Mouse (Mus musculus): ENCODE measurements around the gene Zfp219.

The Zfp219 gene

GRCm38 (mm10) chr14:52018248-52019050 is 2.1 kb downstream of the Zfp219 start:
- no peak for DNase-seq (ENCODE audit: low spot score)

- no peak for DNase-seq (ENCODE audit: low spot score)
Measured at GRCm38 (mm10) chr14:52017662-52018061, 2.9 kb downstream of the Zfp219 start.

GRCm38 (mm10) chr14:52016625-52017405 is 3.7 kb downstream of the Zfp219 start:
- no peak for DNase-seq (ENCODE audit: low spot score)

GRCm38 (mm10) chr14:52015445-52016100 is 5.0 kb downstream of the Zfp219 start, which contains the start of gene Tmem253:
Gene Tmem253 (plus strand): TSS chr14:52015658.
- DNase-seq (ENCODE audit: low spot score), result no peak

GRCm38 (mm10) chr14:52014761-52015311 is 5.7 kb downstream of the Zfp219 start:
- DNase-seq (ENCODE audit: low spot score), result no peak

DNA sequence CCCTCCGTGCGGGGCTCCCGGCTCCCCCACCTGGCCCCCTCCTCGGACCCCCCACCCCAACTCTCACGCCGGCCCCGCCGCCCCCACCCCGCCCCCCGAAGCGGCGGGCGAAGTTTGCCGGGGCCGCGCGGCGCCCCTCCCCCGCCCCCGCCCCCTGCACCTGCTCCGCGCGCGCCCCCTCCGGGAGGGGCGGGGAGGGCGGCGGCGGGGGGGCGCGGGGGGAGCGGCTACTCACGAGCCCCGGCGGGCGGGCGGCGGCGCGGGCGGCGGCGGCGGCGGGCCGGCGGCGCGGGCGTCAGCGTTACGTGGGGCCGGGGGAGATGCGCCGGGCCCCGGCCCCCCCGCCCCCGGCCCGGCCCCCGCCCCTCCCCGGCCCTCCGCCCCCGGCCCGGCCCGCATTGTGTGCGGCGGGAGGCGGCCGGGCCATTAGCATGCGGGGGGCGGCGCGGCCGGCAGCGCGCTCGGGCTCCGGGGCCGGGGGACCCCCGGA is 6.2 kb downstream of the Zfp219 start:
- no peak for DNase-seq (ENCODE audit: low spot score)

DNA sequence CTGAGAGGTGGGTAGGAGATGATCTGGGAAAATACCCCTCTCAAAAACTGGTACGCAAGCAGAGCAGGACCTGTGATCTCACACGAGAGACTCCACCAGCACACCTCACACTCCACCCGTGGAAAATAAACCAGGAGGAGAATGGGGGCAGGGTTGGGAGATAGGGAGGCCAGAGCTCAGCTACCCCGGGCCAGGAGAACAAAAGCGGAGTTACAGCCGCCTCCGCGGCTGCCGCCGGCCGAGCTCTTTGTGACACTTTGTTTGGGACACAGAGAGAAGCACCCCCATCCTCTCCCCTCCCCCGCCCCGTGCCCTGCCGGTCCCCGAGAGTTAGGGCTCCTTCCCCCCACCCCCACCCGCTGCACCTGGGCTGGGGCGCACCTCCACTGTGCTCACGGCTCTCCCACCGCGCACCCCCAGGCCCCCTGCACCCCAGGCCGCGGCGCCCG is 6.7 kb downstream of the Zfp219 start:
- peak; percentile 29 for DNase-seq (ENCODE audit: low spot score)

GRCm38 (mm10) chr14:52013021-52013610 is 7.4 kb downstream of the Zfp219 start:
- DNase-seq (ENCODE audit: low spot score), result no peak

DNA sequence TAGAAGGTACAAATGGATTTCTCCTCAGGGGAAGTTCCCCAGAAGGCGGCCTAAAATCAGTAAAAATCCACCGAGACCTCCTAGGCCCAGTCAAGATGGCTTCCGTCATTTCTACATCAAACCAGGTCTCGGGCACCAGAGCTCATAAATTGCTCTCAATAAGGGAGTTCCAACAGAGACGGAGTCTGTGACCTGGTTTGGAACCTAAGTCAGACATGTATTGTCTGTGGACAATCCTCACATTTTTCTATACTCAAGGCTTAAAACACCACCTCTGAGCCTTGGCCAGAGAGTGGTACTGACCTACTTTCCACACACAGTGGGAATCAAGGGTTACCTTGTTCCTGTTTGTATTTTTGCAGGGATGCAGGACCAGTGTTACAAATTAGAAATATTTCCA is 8.0 kb downstream of the Zfp219 start:
- no peak for DNase-seq (ENCODE audit: low spot score)

DNA sequence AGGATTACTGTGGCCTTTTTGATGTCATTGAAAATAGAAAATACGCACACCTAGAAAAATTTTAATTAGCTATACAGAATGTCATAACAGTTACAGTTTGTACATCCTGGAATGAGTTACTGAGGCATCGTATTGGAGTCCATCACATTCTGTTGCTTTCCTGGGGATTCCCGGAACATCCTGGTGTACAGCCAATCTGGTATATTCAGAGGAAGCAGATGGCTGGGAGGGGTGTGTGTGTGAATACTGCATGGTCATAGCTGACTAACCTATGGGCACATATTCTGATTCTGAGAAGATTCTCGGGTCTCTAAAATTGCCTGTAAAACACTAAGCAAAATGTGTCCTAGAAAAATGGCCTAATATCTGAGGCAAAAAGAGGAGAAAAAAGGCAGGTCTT is 8.4 kb downstream of the Zfp219 start:
- no peak for DNase-seq (ENCODE audit: low spot score)

- DNase-seq (ENCODE audit: low spot score), result no peak
Measured at GRCm38 (mm10) chr14:52011683-52012082, 8.8 kb downstream of the Zfp219 start.

DNA sequence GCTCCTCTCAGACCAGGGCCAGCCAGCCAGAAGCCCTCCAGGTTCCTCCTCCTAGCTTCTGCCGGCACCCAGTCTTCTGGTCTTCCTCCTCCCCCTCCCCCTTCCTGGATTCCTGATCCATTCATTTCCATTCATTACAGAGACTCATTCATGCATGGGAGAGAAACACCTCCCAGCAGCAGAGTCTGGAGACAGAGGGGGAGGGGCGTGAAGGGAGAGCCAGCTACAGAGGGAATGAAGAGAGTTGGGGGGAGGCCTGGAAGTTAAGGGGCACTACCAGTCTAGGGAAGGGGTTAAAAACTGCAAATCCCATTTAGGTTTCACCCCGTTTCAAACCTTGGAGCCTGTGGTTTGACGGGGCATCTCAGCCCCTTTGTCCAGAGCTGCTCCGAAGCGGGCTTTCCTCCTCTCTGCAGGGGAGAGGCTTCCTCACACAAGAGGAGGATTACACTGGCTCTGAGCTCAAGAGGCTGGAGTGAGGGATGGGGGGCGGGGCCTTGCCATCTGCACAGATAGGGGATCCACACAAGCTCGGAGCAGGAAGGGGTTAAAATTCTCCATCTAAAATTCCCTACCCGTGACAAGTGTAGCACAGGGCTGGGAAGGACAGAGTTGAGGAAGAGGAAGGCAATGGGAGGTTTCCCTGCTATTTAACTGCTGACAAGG is 10.0 kb downstream of the Zfp219 start:
- DNase-seq (ENCODE audit: low spot score), result no peak

DNA sequence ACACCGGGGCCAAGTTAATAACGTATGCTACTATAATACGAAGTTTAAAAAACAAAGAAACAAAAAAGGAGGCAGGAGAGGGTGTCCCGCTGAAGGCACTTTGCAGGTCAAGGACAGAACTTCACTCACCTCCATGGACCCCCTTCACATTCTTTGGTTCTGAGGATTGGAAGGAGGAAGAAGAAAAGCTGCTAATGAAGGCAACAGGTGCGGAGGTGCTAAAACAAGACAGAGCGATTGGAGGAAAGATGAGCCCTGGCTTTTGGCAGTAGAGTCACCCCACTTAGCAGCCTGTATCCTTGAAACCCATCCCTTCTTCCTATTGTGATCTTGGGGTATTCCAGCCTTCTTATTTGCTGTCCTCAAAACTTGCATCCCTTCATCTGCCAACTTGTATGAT is 10.7 kb downstream of the Zfp219 start:
- DNase-seq (ENCODE audit: low spot score), result no peak

DNA sequence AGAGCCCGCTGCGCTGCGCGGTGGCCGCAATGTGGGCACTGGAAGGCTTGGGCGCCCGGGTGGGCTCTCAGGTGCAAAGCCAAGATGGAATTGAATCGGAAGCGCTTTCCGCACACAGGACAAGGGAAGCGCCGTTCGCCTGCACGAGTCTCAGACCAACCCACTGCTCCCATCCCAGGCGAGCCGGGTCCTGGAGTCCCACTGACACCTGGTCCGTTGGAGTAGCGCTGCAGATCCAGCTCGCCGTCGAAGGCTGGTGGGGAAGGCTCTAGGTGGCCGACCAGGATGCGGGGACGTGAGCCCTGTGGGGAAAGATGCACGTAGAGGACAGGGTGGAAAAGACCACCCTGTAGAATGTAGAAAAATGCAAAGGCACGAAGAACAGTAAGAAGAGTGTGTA is 11.2 kb downstream of the Zfp219 start:
- DNase-seq (ENCODE audit: low spot score), result no peak

DNA sequence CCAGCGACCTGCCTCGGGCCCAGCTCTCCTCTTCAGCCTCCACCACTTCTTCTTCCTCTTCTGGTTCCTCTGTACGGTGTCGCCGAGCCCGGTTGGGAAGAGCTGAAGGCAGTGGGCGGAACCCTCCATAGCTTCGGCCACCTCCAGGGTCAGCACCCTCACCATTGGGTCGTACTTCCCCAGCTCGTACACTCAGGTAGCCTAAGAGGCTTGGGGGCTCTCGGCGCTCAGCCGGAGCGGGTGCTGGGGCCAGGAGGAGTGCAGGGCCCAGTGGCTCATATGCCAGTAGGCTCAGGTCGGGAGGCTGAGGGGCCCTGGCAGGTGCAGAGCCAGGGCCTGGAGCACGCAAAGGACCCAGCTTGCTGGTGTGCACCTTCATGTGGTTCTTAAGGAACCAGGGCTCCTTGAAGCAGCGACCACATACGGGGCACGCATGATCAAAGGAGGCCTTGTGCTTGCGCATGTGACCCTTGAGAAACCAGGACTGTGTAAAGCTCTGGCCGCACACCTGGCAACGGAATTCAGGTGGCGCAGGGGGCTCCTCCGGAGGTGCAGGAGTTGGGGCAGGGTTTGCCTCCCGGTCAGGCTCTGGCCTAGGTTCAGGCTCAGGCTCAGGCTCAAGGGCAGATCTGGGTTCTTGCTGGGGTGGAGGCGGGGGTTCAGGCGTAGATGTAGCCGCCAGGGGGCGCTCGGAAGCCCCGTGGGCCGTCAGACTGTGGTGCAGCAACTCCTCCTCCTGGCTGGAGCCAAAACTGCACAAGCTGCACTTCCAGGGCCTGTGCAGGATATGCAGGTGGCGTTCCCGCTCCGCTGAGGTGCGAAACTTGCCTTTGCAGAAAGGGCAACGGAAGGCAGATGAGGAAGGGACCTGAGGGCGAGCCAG is 12.0 kb downstream of the Zfp219 start:
- DNase-seq (ENCODE audit: low spot score), result peak; percentile 90

- DNase-seq (ENCODE audit: low spot score), result no peak
Measured at GRCm38 (mm10) chr14:52006771-52007170, 13.8 kb downstream of the Zfp219 start.

DNA sequence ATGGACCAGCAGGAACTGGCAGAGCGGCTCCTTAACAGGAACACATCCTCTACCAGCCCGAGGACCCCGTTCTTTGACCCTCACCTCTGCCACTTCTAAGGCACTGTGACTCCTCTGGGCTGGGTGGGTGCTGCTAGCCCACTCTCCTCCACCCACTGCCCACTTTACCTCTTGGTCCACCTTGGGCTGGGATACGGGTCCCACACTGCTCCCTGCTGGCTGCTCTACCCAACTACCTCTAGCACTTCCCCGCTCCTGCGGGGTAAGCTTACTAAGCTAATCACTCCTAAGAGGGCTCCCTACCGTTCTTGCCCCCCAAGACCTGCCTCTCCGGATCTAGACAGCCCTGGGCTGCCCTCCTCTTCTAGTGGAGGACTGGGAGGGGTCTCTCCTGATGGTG is 14.3 kb downstream of the Zfp219 start:
- no peak for DNase-seq (ENCODE audit: low spot score)

DNA sequence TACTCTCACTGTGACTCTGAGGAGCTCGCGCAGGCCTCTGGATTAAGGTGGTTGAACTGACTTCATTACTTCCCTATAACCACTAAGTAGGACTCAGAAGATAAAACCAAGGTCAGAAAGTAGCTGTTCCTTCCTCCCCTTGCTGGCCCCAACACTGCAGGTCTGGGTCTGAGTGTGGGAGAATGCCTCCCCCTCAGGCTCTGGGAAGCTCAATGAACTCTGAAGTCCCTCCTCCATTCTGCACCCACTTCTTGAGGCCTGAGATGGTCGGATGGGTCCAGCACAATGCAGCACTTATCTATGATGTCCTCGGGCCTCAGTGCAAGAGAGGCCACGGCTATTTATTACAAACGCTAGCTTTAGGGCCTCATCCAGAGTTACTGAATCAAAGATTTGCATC is 14.9 kb downstream of the Zfp219 start:
- no peak for DNase-seq (ENCODE audit: low spot score)

DNA sequence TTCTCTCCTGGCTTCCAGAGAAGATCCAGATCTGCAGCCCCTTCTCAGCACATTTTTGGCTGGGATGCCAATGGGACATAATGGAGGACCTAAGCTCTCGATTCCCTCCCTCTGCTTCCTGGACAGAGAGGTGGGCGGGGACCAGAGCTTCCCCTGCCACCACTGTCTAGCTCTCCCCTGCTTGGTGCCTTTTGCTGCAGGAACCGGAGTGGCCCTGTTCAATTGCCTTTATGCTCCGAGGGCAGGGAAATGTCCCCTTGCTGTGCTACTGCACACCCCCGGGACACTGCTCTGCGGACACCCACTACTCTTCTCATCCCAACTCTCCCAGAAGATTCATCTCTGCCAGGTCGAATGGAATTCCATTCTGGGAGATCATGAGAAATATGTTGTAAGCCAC is 15.4 kb downstream of the Zfp219 start:
- no peak for DNase-seq (ENCODE audit: low spot score)

GRCm38 (mm10) chr14:52003981-52004495 is 16.5 kb downstream of the Zfp219 start:
- peak; percentile 83 for DNase-seq (ENCODE audit: low spot score)

All from T-cell, adult 2 months (primary cell).